Mouse (Mus musculus): ENCODE measurements around the gene Chst15.

DNA sequence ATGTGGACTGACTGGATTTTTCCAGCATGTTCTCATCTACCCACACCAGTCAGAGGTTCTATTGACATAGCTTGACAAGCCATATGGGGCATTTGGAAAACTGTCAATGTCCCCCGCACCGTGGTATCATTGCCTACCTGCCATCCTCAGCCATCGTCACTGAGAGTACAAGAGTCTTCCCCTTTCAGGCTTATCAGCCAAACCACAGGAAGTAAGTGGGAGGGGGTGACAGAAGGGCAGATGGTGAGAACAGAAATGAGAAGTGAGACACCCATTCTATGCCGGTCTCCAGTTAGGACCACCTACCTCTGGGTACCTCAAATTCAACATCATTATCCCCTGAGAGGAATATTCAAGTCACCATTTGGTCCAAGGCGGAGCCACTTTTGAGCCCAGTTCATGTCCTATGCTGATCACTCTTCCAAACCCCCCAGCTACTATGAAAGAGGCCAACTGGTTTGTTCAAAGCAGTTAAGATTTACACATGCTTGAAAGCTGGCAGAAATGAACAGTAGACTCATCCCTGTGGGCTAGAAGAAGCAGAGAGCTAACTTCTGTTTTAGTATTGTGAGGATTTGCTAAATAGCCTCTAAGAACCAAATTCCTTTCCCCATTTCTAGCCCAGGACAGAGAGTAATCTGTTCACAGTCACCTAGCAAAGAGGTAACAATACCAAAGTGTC lies 48.8 kb upstream of the Chst15 start:
- no peak for TF ChIP-seq CTCF (conservative IDR thresholded peaks at IDR 0.05; ENCODE audit: low read length)
- no peak for TF ChIP-seq NANOG (IDR thresholded peaks at IDR 0.05; ENCODE audit: borderline replicate concordance, low read length)
- no peak for TF ChIP-seq POU5F1 (IDR thresholded peaks at IDR 0.05; ENCODE audit: borderline replicate concordance, low read length)

All from E14TG2a.4 (cell line).